In the genomic region with DNA sequence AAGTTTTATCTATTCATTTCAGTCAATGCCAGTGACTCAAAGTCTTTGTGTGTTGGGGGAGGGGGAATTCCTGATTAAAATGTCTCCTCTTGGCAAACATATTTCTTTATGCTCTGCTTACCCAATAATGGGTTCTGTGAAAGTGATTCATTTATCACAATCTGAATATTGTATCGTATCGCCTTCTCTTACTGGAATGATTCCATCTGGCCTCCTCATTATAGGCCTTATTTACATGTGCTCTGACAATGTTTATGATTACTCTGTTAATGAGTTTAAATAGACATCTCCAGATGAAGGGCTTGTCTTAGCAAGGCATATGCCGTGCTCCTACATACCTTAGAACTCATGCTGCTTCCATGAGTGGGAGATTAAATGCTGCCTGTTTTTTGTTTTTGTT, we compare ENCODE assay signal across 18 mouse cellular contexts.
DNase-seq lines count a peak whose midpoint lies in the region; ATAC-seq and TF ChIP-seq lines count a peak whose summit lies in the region.
"Had no signal": no experiment of that assay in that cellular context is flagged by ENCODE, and none has a peak within 500 bp of the region (broad histone marks: within the 10 kb centered on the region; RNA-seq: fewer than 3 reads in every experiment).

No protein-coding gene starts in this region.

- H3K27ac ChIP-seq in hindbrain, embryonic 13.5 days: no peak overlapping the region
- no peak overlapping the region for H3K27ac ChIP-seq in hindbrain, embryonic 10.5 days
- no peak overlapping the region for H3K27ac ChIP-seq in lung, embryonic 15.5 days
- no peak overlapping the region for H3K27ac ChIP-seq in forebrain, embryonic 16.5 days (ENCODE audit: low read length)
- H3K27ac ChIP-seq: embryonic facial prominence, embryonic 10.5 days; heart, adult 2 months; heart, embryonic 15.5 days had no signal

- H3K9me3 ChIP-seq in hindbrain, embryonic 13.5 days: no peaks in the 10 kb centered on the region
- no peaks in the 10 kb centered on the region for H3K9me3 ChIP-seq in hindbrain, embryonic 10.5 days
- no peaks in the 10 kb centered on the region for H3K9me3 ChIP-seq in lung, embryonic 15.5 days
- H3K9me3 ChIP-seq in forebrain, embryonic 16.5 days (ENCODE audit: control insufficient read depth, low read length): no peaks in the 10 kb centered on the region
- H3K9me3 ChIP-seq: embryonic facial prominence, embryonic 10.5 days; heart, embryonic 15.5 days had no signal

- H3K4me2 ChIP-seq in hindbrain, embryonic 13.5 days: no peak overlapping the region
- H3K4me2 ChIP-seq in lung, embryonic 15.5 days: no peak overlapping the region
- no peak overlapping the region for H3K4me2 ChIP-seq in forebrain, embryonic 16.5 days (ENCODE audit: low read length)
- H3K4me2 ChIP-seq: heart, embryonic 11.5 days; heart, embryonic 15.5 days had no signal

- H3K9ac ChIP-seq in hindbrain, embryonic 13.5 days: no peak overlapping the region
- H3K9ac ChIP-seq in lung, embryonic 15.5 days: no peak overlapping the region
- H3K9ac ChIP-seq in forebrain, embryonic 16.5 days (replicated peaks; ENCODE audit: low read depth, low read length): no peak overlapping the region
- H3K9ac ChIP-seq: heart, embryonic 15.5 days had no signal

- H3K27me3 ChIP-seq in hindbrain, embryonic 13.5 days: no peaks in the 10 kb centered on the region
- H3K27me3 ChIP-seq in hindbrain, embryonic 10.5 days (ENCODE audit: insufficient read depth, poor library complexity, severe bottlenecking): no peaks in the 10 kb centered on the region
- no peaks in the 10 kb centered on the region for H3K27me3 ChIP-seq in lung, embryonic 15.5 days
- no peaks in the 10 kb centered on the region for H3K27me3 ChIP-seq in forebrain, embryonic 16.5 days (replicated peaks; ENCODE audit: control insufficient read depth, insufficient read depth, low read length)
- H3K27me3 ChIP-seq: heart, embryonic 15.5 days had no signal

- H3K4me1 ChIP-seq in hindbrain, embryonic 13.5 days (replicated peaks): no peaks in the 10 kb centered on the region
- no peaks in the 10 kb centered on the region for H3K4me1 ChIP-seq in hindbrain, embryonic 10.5 days (replicated peaks)
- 0 out of 2 replicates have a peak, but pooled peaks cover 11% of the 10 kb centered on the region for H3K4me1 ChIP-seq in lung, embryonic 15.5 days
- H3K4me1 ChIP-seq in forebrain, embryonic 16.5 days (replicated peaks; ENCODE audit: control insufficient read depth, insufficient read depth, low read length): no peaks in the 10 kb centered on the region
- H3K4me1 ChIP-seq: embryonic facial prominence, embryonic 10.5 days; heart, embryonic 15.5 days had no signal

- 69% methylated on average over 3 of the region's 3 CpGs for WGBS in hindbrain, embryonic 13.5 days
- WGBS in hindbrain, embryonic 10.5 days: 90% methylated on average over 3 of the region's 3 CpGs
- WGBS in lung, embryonic 15.5 days: 46% methylated on average over 3 of the region's 3 CpGs
- 45% methylated on average over 3 of the region's 3 CpGs for WGBS in forebrain, embryonic 16.5 days

- no peak for TF ChIP-seq CTCF in brain, embryonic 14.5 days (IDR thresholded peaks at IDR 0.05; ENCODE audit: borderline replicate concordance, extremely low read depth, insufficient read depth, insufficient read length)

- peak; percentile 61; the same call in 1 of the 2 replicates for ATAC-seq in hindbrain, embryonic 13.5 days (ENCODE audit: low FRiP score)
- ATAC-seq in lung, embryonic 15.5 days (ENCODE audit: borderline replicate concordance, extremely low read depth, low FRiP score, low TSS enrichment): peak; percentile 69; the same call in 1 of the 2 replicates
- peak; percentile 71 for ATAC-seq in forebrain, embryonic 16.5 days
- ATAC-seq: intestine, embryonic 16.5 days had no signal

- no peak for TF ChIP-seq POLR2A in brain, embryonic 14.5 days (IDR thresholded peaks at IDR 0.05; ENCODE audit: borderline replicate concordance, extremely low read depth, insufficient read depth, insufficient read length, poor library complexity, severe bottlenecking)

- no peaks in the 10 kb centered on the region for H3K36me3 ChIP-seq in hindbrain, embryonic 13.5 days
- no peaks in the 10 kb centered on the region for H3K36me3 ChIP-seq in hindbrain, embryonic 10.5 days
- no peaks in the 10 kb centered on the region for H3K36me3 ChIP-seq in lung, embryonic 15.5 days
- no peaks in the 10 kb centered on the region for H3K36me3 ChIP-seq in forebrain, embryonic 16.5 days (ENCODE audit: control insufficient read depth, insufficient read depth)
- H3K36me3 ChIP-seq: embryonic facial prominence, embryonic 10.5 days; heart, embryonic 15.5 days had no signal

- no peak overlapping the region for H3K4me3 ChIP-seq in hindbrain, embryonic 13.5 days
- no peak overlapping the region for H3K4me3 ChIP-seq in hindbrain, embryonic 10.5 days
- H3K4me3 ChIP-seq in lung, embryonic 15.5 days: no peak overlapping the region
- H3K4me3 ChIP-seq in forebrain, embryonic 16.5 days (replicated peaks; ENCODE audit: low read length): no peak overlapping the region
- H3K4me3 ChIP-seq: embryonic facial prominence, embryonic 10.5 days; heart, adult 2 months; heart, embryonic 15.5 days had no signal

- no peak for DNase-seq in hindbrain, embryonic 10.5 days (ENCODE audit: low spot score)
- no peak for DNase-seq in lung, postnatal 25 days (ENCODE audit: low spot score)
- peak; percentile 57 for DNase-seq in brain, embryonic 14.5 days (ENCODE audit: low read depth)
- no peak for DNase-seq in right cerebral cortex, postnatal 14 days
- DNase-seq: adrenal gland, adult 2 months; adrenal gland, postnatal 25 days; cerebellum, adult 2 months; cerebellum, postnatal 10 days; gastrocnemius, postnatal 14 days; heart, adult 2 months; heart, postnatal 14 days had no signal
